Mouse (Mus musculus): ENCODE results near the gene Sh3bp2. TPM values are rescaled to one million over a fixed set of nuclear protein-coding genes. Genes with fewer than 3 reads are reported as not detected.

The Sh3bp2 gene
- 3.4 and 3.7 TPM in 2 replicates for polyA plus RNA-seq (2015; fragmentation: Nextera tagmentation; extraction: Ambion mirVana)

- H3K4me1 ChIP-seq (ENCODE audit: control insufficient read depth, insufficient read depth, low read length) = peaks cover 9% of the 10 kb centered on the region; the same call in 1 of the 2 replicates
- 3% methylated on average over 36 of the region's 38 CpGs for WGBS
- H3K27me3 ChIP-seq (replicated peaks; ENCODE audit: control insufficient read depth, insufficient read depth, low read length) = no peaks in the 10 kb centered on the region
- peak within 1 kb of the TSS; percentile 80 for H3K4me2 ChIP-seq (ENCODE audit: low read depth, low read length)
- peak within 1 kb of the TSS; percentile 69 for H3K9ac ChIP-seq (ENCODE audit: low read depth, low read length)
- H3K4me3 ChIP-seq (ENCODE audit: low read length) = peak within 1 kb of the TSS; percentile 63
- peak; percentile 96 for ATAC-seq
- no peaks in the 10 kb centered on the region for H3K9me3 ChIP-seq (ENCODE audit: control insufficient read depth, low read length)
- H3K36me3 ChIP-seq (ENCODE audit: control insufficient read depth, insufficient read depth, low read length) = no peaks in the 10 kb centered on the region
- no peak within 1 kb of the TSS for H3K27ac ChIP-seq (ENCODE audit: low read length)
Measured at GRCm38 (mm10) chr5:34525663-34526476, at the start of gene Sh3bp2. Gene Sh3bp2 (plus strand): TSS chr5:34525838.

- Histone ChIP-seq H3K4me3 (ENCODE audit: low read length) (no peak overlapping the region), H3K36me3 (ENCODE audit: control insufficient read depth, insufficient read depth, low read length) (peaks cover 8% of the 10 kb centered on the region), H3K27ac (ENCODE audit: low read length) (no peak overlapping the region), H3K9me3 (ENCODE audit: control insufficient read depth, low read length) (0 out of 2 replicates have a peak, but pooled peaks cover 4% of the 10 kb centered on the region), H3K27me3 (replicated peaks; ENCODE audit: control insufficient read depth, insufficient read depth, low read length) (no peaks in the 10 kb centered on the region), H3K4me2 (ENCODE audit: low read depth, low read length) (no peak overlapping the region), H3K9ac (ENCODE audit: low read depth, low read length) (no peak overlapping the region), H3K4me1 (ENCODE audit: control insufficient read depth, insufficient read depth, low read length) (no peaks in the 10 kb centered on the region)
- no peak for ATAC-seq
- WGBS = 80% methylated on average over 3 of the region's 3 CpGs
Measured at GRCm38 (mm10) chr5:34480926-34481325, 44.7 kb upstream of the Sh3bp2 start.

GRCm38 (mm10) chr5:34485731-34486130, 39.9 kb upstream of the Sh3bp2 start:
- no peaks in the 10 kb centered on the region for H3K4me1 ChIP-seq (ENCODE audit: control insufficient read depth, insufficient read depth, low read length)
- no peak for ATAC-seq
- 0 out of 2 replicates have a peak, but pooled peaks cover under 1% of the 10 kb centered on the region for H3K9me3 ChIP-seq (ENCODE audit: control insufficient read depth, low read length)
- no peak overlapping the region for H3K4me2 ChIP-seq (ENCODE audit: low read depth, low read length)
- 89% methylated on average over 15 of the region's 15 CpGs for WGBS
- peaks cover 4% of the 10 kb centered on the region for H3K36me3 ChIP-seq (ENCODE audit: control insufficient read depth, insufficient read depth, low read length)
- no peak overlapping the region for H3K9ac ChIP-seq (ENCODE audit: low read depth, low read length)
- no peak overlapping the region for H3K4me3 ChIP-seq (ENCODE audit: low read length)
- no peaks in the 10 kb centered on the region for H3K27me3 ChIP-seq (replicated peaks; ENCODE audit: control insufficient read depth, insufficient read depth, low read length)
- no peak overlapping the region for H3K27ac ChIP-seq (ENCODE audit: low read length)

- WGBS = 71% methylated on average over 6 of the region's 6 CpGs
- Histone ChIP-seq H3K36me3 (ENCODE audit: control insufficient read depth, insufficient read depth, low read length) (peaks cover 3% of the 10 kb centered on the region), H3K27me3 (replicated peaks; ENCODE audit: control insufficient read depth, insufficient read depth, low read length) (no peaks in the 10 kb centered on the region), H3K9me3 (ENCODE audit: control insufficient read depth, low read length) (no peaks in the 10 kb centered on the region), H3K27ac (ENCODE audit: low read length) (no peak overlapping the region), H3K9ac (ENCODE audit: low read depth, low read length) (no peak overlapping the region), H3K4me1 (ENCODE audit: control insufficient read depth, insufficient read depth, low read length) (no peaks in the 10 kb centered on the region), H3K4me2 (ENCODE audit: low read depth, low read length) (no peak overlapping the region), H3K4me3 (ENCODE audit: low read length) (no peak overlapping the region)
- ATAC-seq = no peak
Measured at GRCm38 (mm10) chr5:34487320-34488090, 38.1 kb upstream of the Sh3bp2 start.

- peaks cover 3% of the 10 kb centered on the region for H3K36me3 ChIP-seq (ENCODE audit: control insufficient read depth, insufficient read depth, low read length)
- H3K4me3 ChIP-seq (ENCODE audit: low read length) = no peak overlapping the region
- H3K4me1 ChIP-seq (ENCODE audit: control insufficient read depth, insufficient read depth, low read length) = no peaks in the 10 kb centered on the region
- H3K4me2 ChIP-seq (ENCODE audit: low read depth, low read length) = no peak overlapping the region
- H3K9ac ChIP-seq (ENCODE audit: low read depth, low read length) = no peak overlapping the region
- no peak overlapping the region for H3K27ac ChIP-seq (ENCODE audit: low read length)
- whole genome bisulfite sequencing = 78% methylated on average over 6 of the region's 6 CpGs
- no peak for ATAC-seq
- H3K9me3 ChIP-seq (ENCODE audit: control insufficient read depth, low read length) = no peaks in the 10 kb centered on the region
- H3K27me3 ChIP-seq (replicated peaks; ENCODE audit: control insufficient read depth, insufficient read depth, low read length) = no peaks in the 10 kb centered on the region
Measured at GRCm38 (mm10) chr5:34488741-34489417, 36.8 kb upstream of the Sh3bp2 start.

GRCm38 (mm10) chr5:34489418-34489787, 36.2 kb upstream of the Sh3bp2 start:
- no peak overlapping the region for H3K4me2 ChIP-seq (ENCODE audit: low read depth, low read length)
- WGBS = 93% methylated on average over 3 of the region's 3 CpGs
- H3K9me3 ChIP-seq (ENCODE audit: control insufficient read depth, low read length) = no peaks in the 10 kb centered on the region
- H3K27me3 ChIP-seq (replicated peaks; ENCODE audit: control insufficient read depth, insufficient read depth, low read length) = no peaks in the 10 kb centered on the region
- H3K4me3 ChIP-seq (ENCODE audit: low read length) = no peak overlapping the region
- no peak overlapping the region for H3K27ac ChIP-seq (ENCODE audit: low read length)
- peaks cover 3% of the 10 kb centered on the region for H3K36me3 ChIP-seq (ENCODE audit: control insufficient read depth, insufficient read depth, low read length)
- no peaks in the 10 kb centered on the region for H3K4me1 ChIP-seq (ENCODE audit: control insufficient read depth, insufficient read depth, low read length)
- no peak for ATAC-seq
- H3K9ac ChIP-seq (ENCODE audit: low read depth, low read length) = no peak overlapping the region

GRCm38 (mm10) chr5:34496745-34497144, 28.9 kb upstream of the Sh3bp2 start:
- 61% methylated on average over 6 of the region's 6 CpGs for WGBS
- H3K4me2 ChIP-seq (ENCODE audit: low read depth, low read length) = no peak overlapping the region
- no peak overlapping the region for H3K9ac ChIP-seq (ENCODE audit: low read depth, low read length)
- H3K9me3 ChIP-seq (ENCODE audit: control insufficient read depth, low read length) = no peaks in the 10 kb centered on the region
- H3K36me3 ChIP-seq (ENCODE audit: control insufficient read depth, insufficient read depth, low read length) = no peaks in the 10 kb centered on the region
- no peak for ATAC-seq
- H3K4me3 ChIP-seq (ENCODE audit: low read length) = no peak overlapping the region
- H3K4me1 ChIP-seq (ENCODE audit: control insufficient read depth, insufficient read depth, low read length) = no peaks in the 10 kb centered on the region
- H3K27ac ChIP-seq (ENCODE audit: low read length) = no peak overlapping the region
- no peaks in the 10 kb centered on the region for H3K27me3 ChIP-seq (replicated peaks; ENCODE audit: control insufficient read depth, insufficient read depth, low read length)

- no peak overlapping the region for H3K27ac ChIP-seq (ENCODE audit: low read length)
- no peak for ATAC-seq
- H3K27me3 ChIP-seq (replicated peaks; ENCODE audit: control insufficient read depth, insufficient read depth, low read length) = no peaks in the 10 kb centered on the region
- H3K9me3 ChIP-seq (ENCODE audit: control insufficient read depth, low read length) = no peaks in the 10 kb centered on the region
- no peak overlapping the region for H3K4me2 ChIP-seq (ENCODE audit: low read depth, low read length)
- no peak overlapping the region for H3K4me3 ChIP-seq (ENCODE audit: low read length)
- no peak overlapping the region for H3K9ac ChIP-seq (ENCODE audit: low read depth, low read length)
- H3K4me1 ChIP-seq (ENCODE audit: control insufficient read depth, insufficient read depth, low read length) = no peaks in the 10 kb centered on the region
- WGBS = 76% methylated on average over 5 of the region's 5 CpGs
- H3K36me3 ChIP-seq (ENCODE audit: control insufficient read depth, insufficient read depth, low read length) = no peaks in the 10 kb centered on the region
Measured at GRCm38 (mm10) chr5:34500886-34501285, 24.8 kb upstream of the Sh3bp2 start.

GRCm38 (mm10) chr5:34501588-34501987, 24.1 kb upstream of the Sh3bp2 start:
- Histone ChIP-seq H3K27ac (ENCODE audit: low read length) (no peak overlapping the region), H3K4me2 (ENCODE audit: low read depth, low read length) (no peak overlapping the region), H3K27me3 (replicated peaks; ENCODE audit: control insufficient read depth, insufficient read depth, low read length) (no peaks in the 10 kb centered on the region), H3K4me1 (ENCODE audit: control insufficient read depth, insufficient read depth, low read length) (no peaks in the 10 kb centered on the region), H3K36me3 (ENCODE audit: control insufficient read depth, insufficient read depth, low read length) (no peaks in the 10 kb centered on the region), H3K4me3 (ENCODE audit: low read length) (no peak overlapping the region), H3K9ac (ENCODE audit: low read depth, low read length) (no peak overlapping the region), H3K9me3 (ENCODE audit: control insufficient read depth, low read length) (no peaks in the 10 kb centered on the region)
- ATAC-seq = no peak
- 75% methylated on average over 3 of the region's 3 CpGs for WGBS

Measured in intestine, embryonic 16.5 days (tissue).